Mouse (Mus musculus) heart, adult 2 months (tissue): Measurements from ENCODE around the gene Tmem145. TPM values are rescaled to one million over a fixed set of nuclear protein-coding genes. Genes with fewer than 3 reads are reported as not detected.
A peak's percentile ranks its signal among the peaks of the same experiment; 100 is the strongest.
"Not testable (repeated sequence)": the region's sequence is repeated elsewhere in the genome, so short reads cannot be mapped to it uniquely, and the experiment has no call there.

Experiments used
- DNase-seq, 2 experiments: peaks; one replicate each; pipeline ENCODE4 v3.0.0; 2021
- H3K27ac ChIP-seq: fragments of 200-600 bp; 2 replicates; pipeline ENCODE4 v1.8.1; 2022
- H3K27me3 ChIP-seq: fragments of 200-500 bp; 2 replicates; pipeline ENCODE4 v1.6.1; 2012; ENCODE audit warnings: mild to moderate bottlenecking, low read length, inconsistent platforms, mixed read lengths; ENCODE audit not compliant: control insufficient read depth, insufficient read depth
- H3K36me3 ChIP-seq: fragments of 200-500 bp; 2 replicates; pipeline ENCODE4 v1.6.1; 2012; ENCODE audit warnings: low read length, inconsistent platforms; ENCODE audit not compliant: control insufficient read depth, insufficient read depth
- H3K4me1 ChIP-seq: fragments of 200-500 bp; 2 replicates; pipeline ENCODE4 v1.6.1; 2011; ENCODE audit warnings: low read length; ENCODE audit not compliant: control insufficient read depth, insufficient read depth
- H3K4me3 ChIP-seq: fragments of 200-600 bp; 2 replicates; pipeline ENCODE4 v1.8.1; 2022
- H3K79me2 ChIP-seq: fragments of 200-500 bp; replicated peaks from 2 replicates; pipeline ENCODE4 v1.6.1; 2012; ENCODE audit warnings: mild to moderate bottlenecking, inconsistent platforms, low read length, moderate library complexity, mixed read lengths; ENCODE audit not compliant: control insufficient read depth, insufficient read depth
- H3K9ac ChIP-seq: fragments of 200-500 bp; 2 replicates; pipeline ENCODE4 v1.6.1; 2012; ENCODE audit warnings: low read depth, mild to moderate bottlenecking, control low read depth, inconsistent platforms, low read length, mixed read lengths
- CTCF ChIP-seq: fragments of 200-600 bp; IDR thresholded peaks from 2 replicates; pipeline ENCODE4 v1.8.1; 2022; ENCODE audit warnings: antibody characterized with exemption, mild to moderate bottlenecking, moderate library complexity
- EP300 ChIP-seq: fragments of 200-500 bp; IDR thresholded peaks from 2 replicates; pipeline ENCODE4 v1.6.1; 2011; ENCODE audit warnings: low read depth, low read length, control low read depth; ENCODE audit not compliant: insufficient read depth
- POLR2A ChIP-seq: fragments of 200-500 bp; IDR thresholded peaks from 2 replicates; pipeline ENCODE4 v1.6.1; 2011; ENCODE audit warnings: mild to moderate bottlenecking, low read depth, low read length, control low read depth; ENCODE audit not compliant: insufficient read depth
- WGBS: fragments of 180-500 bp; shearing (Covaris S2); methylation state at CpG from one replicate; pipeline ENCODE4 v1.1.7; 2018; 5-methylcytosine and 5-hydroxymethylcytosine counted together
- intact Hi-C: fragments of 180-260 bp; cut with DNase I; formaldehyde crosslinking; loops from one replicate; pipeline ENCODE4 v1.15.1; 2025
- long read RNA-seq: library from polyadenylated mRNA; stranded (forward); transcript quantifications from one replicate; pipeline ENCODE4 v2.0.0, GENCODE M21; 2021
- polyA plus RNA-seq: library from polyadenylated mRNA; depleted of rRNA; stranded (reverse); fragments of >200 nt; gene quantifications from 2 replicates; pipeline ENCODE4 v1.2.3, GENCODE M21; 2012; rRNA removed
- total RNA-seq, 2 experiments: library from RNA; stranded (reverse); gene quantifications; 2 replicates each; pipeline ENCODE4 v1.2.3; 2021

The Tmem145 gene
- total RNA-seq (not detected), polyA plus RNA-seq (0.06 TPM in 1 of 2 replicates, not detected in the other)
- long read RNA-seq: 0 reads

DNA sequence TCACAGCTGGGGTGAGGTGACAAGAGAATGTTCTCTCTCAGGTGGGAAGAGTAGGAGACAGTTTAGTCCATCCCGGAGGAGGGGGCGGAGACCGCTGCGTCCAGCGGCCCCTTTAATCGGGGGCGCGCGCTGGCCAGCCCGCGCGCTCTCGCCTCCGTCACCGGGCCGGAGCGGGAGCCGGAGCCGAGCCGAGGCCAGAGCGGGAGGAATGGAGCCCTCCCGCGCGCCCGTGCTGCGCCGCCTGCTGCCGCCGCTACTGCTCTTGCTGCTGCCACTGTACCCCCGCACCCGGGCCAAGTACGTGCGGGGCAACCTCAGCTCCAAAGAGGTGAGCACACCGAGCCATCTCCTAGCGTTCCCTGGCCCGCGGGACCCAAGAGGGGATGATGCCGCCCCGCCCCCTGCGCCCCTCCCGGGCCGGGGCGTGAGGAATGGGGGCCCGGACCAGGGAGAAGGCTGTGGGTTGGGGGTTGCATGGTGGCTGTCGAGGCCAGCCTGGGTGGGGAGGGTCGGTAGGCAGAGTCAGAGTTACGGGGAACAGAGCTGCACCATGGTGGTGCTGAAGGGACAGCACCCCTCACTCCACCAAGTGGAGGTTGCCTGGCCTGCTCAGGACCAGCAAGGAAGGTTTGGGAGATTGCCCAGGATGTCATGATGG is at the start of gene Tmem145:
Gene Tmem145, plus strand, starts transcription at position 151 of the 658 bp plus-strand sequence.
- Histone ChIP-seq H3K4me3 (peak within 1 kb of the TSS; percentile 47), H3K9ac (no peak within 1 kb of the TSS), H3K4me1 (no peaks in the 10 kb centered on the region), H3K79me2 (no peaks in the 10 kb centered on the region), H3K27ac (no peak within 1 kb of the TSS), H3K27me3 (peaks cover 3% of the 10 kb centered on the region; the same call in 1 of the 2 replicates), H3K36me3 (no peaks in the 10 kb centered on the region)
- DNase-seq: no peak
- WGBS: under 1% methylated on average over 47 of the region's 47 CpGs
- no peak for TF ChIP-seq EP300
- TF ChIP-seq POLR2A: no peak
- no peak for TF ChIP-seq CTCF
- intact Hi-C loops: no loop called here

- no peak for TF ChIP-seq POLR2A
- no peak for TF ChIP-seq EP300
- TF ChIP-seq CTCF: no peak
- Histone ChIP-seq H3K27me3 (no peaks in the 10 kb centered on the region), H3K36me3 (no peaks in the 10 kb centered on the region), H3K27ac (no peak overlapping the region), H3K4me3 (no peak overlapping the region), H3K9ac (no peak overlapping the region), H3K4me1 (peaks cover under 1% of the 10 kb centered on the region; the same call in 1 of the 2 replicates), H3K79me2 (no peaks in the 10 kb centered on the region)
- 77% methylated on average over 1 of the region's 1 CpGs for WGBS
- intact Hi-C loops: no loop called here
- DNase-seq: no peak
Measured at GRCm38 (mm10) chr7:25261896-25262295, 44.0 kb upstream of the Tmem145 start.

GRCm38 (mm10) chr7:25263968-25264870 is 41.7 kb upstream of the Tmem145 start:
- intact Hi-C loops: no loop called here
- Histone ChIP-seq H3K4me1 (peaks cover 2% of the 10 kb centered on the region), H3K27ac (no peak overlapping the region), H3K79me2 (no peaks in the 10 kb centered on the region), H3K9ac (no peak overlapping the region), H3K36me3 (no peaks in the 10 kb centered on the region), H3K27me3 (no peaks in the 10 kb centered on the region), H3K4me3 (no peak overlapping the region)
- TF ChIP-seq CTCF (no peak), POLR2A (no peak), EP300 (no peak)
- DNase-seq: no peak
- WGBS: 64% methylated on average over 17 of the region's 17 CpGs

GRCm38 (mm10) chr7:25265743-25266142 is 40.2 kb upstream of the Tmem145 start:
- intact Hi-C loops, H3K27ac ChIP-seq: not testable (repeated sequence)

DNA sequence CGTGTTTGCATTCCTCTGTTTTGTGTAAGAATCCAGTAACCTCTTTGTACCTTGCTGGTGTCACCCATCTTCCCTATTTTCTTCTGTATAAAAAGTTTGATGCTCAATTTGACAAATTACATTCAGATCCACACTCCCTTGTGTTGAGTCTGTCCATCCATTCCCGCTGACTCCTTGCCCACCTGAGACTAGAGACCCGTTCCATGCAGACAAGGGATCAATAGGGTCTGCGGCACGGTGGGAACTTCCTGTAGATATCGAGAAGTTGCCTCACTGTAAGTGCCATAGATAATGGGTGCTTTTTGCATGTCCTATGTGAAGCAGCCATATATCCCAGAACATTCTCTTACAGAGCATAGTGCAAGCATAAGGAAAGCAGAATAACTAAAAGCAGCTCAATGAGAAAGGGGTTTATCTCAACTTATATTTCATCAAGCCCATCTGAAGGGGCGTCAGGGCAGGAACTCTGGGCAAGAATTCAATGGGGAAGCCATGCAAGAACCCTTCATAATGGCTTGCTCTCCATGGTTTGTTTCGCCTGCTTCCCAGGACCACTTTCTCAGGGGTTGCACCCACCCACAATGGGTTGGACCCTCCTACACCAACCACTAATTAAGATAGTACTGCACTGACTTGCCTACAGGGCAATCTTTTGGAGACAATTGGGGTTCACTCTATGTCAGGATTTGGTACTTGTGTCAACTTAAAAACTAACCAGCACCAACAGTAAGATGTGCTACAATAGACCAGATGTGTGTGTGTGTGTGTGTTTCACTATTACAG is 39.5 kb upstream of the Tmem145 start:
- no peak for TF ChIP-seq EP300
- Histone ChIP-seq H3K9ac (no peak overlapping the region), H3K27ac (no peak overlapping the region), H3K4me3 (no peak overlapping the region), H3K79me2 (peaks cover 1% of the 10 kb centered on the region; the same call in 1 of the 2 replicates), H3K4me1 (peaks cover 10% of the 10 kb centered on the region), H3K36me3 (no peaks in the 10 kb centered on the region), H3K27me3 (no peaks in the 10 kb centered on the region)
- 69% methylated on average over 8 of the region's 8 CpGs for WGBS
- DNase-seq: no peak
- intact Hi-C loops: no loop called here

More at GRCm38 (mm10) chr7:25265743-25266142, 40.2 kb upstream of the Tmem145 start:
- WGBS: 73% methylated on average over 5 of the region's 5 CpGs
- DNase-seq, H3K4me1 ChIP-seq, H3K79me2 ChIP-seq, H3K36me3 ChIP-seq, H3K27me3 ChIP-seq, H3K9ac ChIP-seq, H3K4me3 ChIP-seq: not testable (repeated sequence)
